Mouse (Mus musculus) kidney, embryonic 14.5 days (tissue): Measurements from ENCODE around the gene Fer1l4. TPM values are rescaled to one million over a fixed set of nuclear protein-coding genes. Genes with fewer than 3 reads are reported as not detected.

Experiments used
- ATAC-seq: fragments of 200-750 bp; cut with Nextera tagmentation; 2 replicates; pipeline ENCODE4 v1.8.0; 2017; ENCODE audit warnings: moderate number of reproducible peaks, mild to moderate bottlenecking, moderate TSS enrichment, moderate library complexity; ENCODE audit not compliant: low FRiP score, low TSS enrichment
- H3K27ac ChIP-seq: fragments of 300-500 bp; sonication (generic); 2 replicates; pipeline ENCODE4 v1.5.1; 2014; ENCODE audit warnings: low read depth, mild to moderate bottlenecking, low read length, moderate library complexity, mixed read lengths
- H3K27me3 ChIP-seq: fragments of 300-500 bp; sonication (generic); 2 replicates; pipeline ENCODE4 v1.6.1; 2014; ENCODE audit warnings: mild to moderate bottlenecking, low read length; ENCODE audit not compliant: control insufficient read depth, insufficient read depth
- H3K36me3 ChIP-seq: fragments of 300-500 bp; sonication (generic); 2 replicates; pipeline ENCODE4 v1.6.1; 2014; ENCODE audit warnings: low read length, mixed read lengths; ENCODE audit not compliant: control insufficient read depth, insufficient read depth
- H3K4me1 ChIP-seq: fragments of 300-500 bp; sonication (generic); 2 replicates; pipeline ENCODE4 v1.6.1; 2014; ENCODE audit warnings: low read length, mixed read lengths; ENCODE audit not compliant: control insufficient read depth, insufficient read depth
- H3K4me2 ChIP-seq: fragments of 300-500 bp; sonication (generic); replicated peaks from 2 replicates; pipeline ENCODE4 v1.6.1; 2014; ENCODE audit warnings: low read depth, mild to moderate bottlenecking, low read length
- H3K4me3 ChIP-seq: fragments of 300-500 bp; sonication (generic); 2 replicates; pipeline ENCODE4 v1.5.1; 2014; ENCODE audit warnings: mild to moderate bottlenecking, low read length
- H3K9ac ChIP-seq: fragments of 300-500 bp; sonication (generic); 2 replicates; pipeline ENCODE4 v1.6.1; 2014; ENCODE audit warnings: low read depth, mild to moderate bottlenecking, low read length, moderate library complexity
- H3K9me3 ChIP-seq: fragments of 300-500 bp; sonication (generic); 2 replicates; pipeline ENCODE4 v1.6.1; 2016; ENCODE audit warnings: low read length; ENCODE audit not compliant: control insufficient read depth
- WGBS: fragments of 180-500 bp; shearing (Covaris S2); extraction: QIAGEN DNeasy Blood & Tissue Kit; methylation state at CpG from one replicate; pipeline ENCODE4 v1.1.7; 2014; 5-methylcytosine and 5-hydroxymethylcytosine counted together
- polyA plus RNA-seq: library from polyadenylated mRNA; unstranded; fragments of >200 nt; fragmentation: Nextera tagmentation; extraction: Ambion mirVana; gene quantifications from 2 replicates; pipeline ENCODE4 v1.2.1, GENCODE M21; 2014

Fer1l4 gene
- polyA plus RNA-seq: 0.16 and 0.17 TPM in 2 replicates

DNA sequence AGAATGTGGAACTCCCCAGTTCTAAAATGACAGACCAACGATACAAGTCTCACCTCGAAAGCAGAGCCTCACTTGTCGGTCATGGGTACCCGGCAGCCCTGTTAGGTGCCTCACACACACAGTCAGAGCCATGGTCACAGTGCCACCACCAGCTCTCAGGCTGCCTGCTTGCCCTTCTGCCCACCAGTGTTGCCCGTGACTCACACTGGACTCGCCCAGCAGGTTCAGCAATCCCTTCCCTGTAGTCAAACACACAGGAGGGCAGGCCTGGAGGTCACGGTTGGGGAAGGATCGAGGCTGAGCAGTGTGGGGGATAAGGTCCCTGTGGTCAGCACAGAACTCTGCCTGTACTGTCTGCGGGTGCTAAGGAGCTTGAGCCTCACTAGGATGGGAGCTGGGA is at the start of gene Fer1l4:
Gene Fer1l4, minus strand, starts transcription at position 132 of the 400 bp plus-strand sequence.
- no peaks in the 10 kb centered on the region for H3K27me3 ChIP-seq
- no peak within 1 kb of the TSS for H3K27ac ChIP-seq
- H3K4me3 ChIP-seq: no peak within 1 kb of the TSS
- H3K9me3 ChIP-seq: no peaks in the 10 kb centered on the region
- no peak within 1 kb of the TSS for H3K4me2 ChIP-seq
- no peak within 1 kb of the TSS for H3K9ac ChIP-seq
- no peak for ATAC-seq
- WGBS: 76% methylated on average over 9 of the region's 9 CpGs
- H3K36me3 ChIP-seq: no peaks in the 10 kb centered on the region
- H3K4me1 ChIP-seq: no peaks in the 10 kb centered on the region

GRCm38 (mm10) chr2:156091926-156092325 is 39.2 kb upstream of the Fer1l4 start:
- Histone ChIP-seq H3K27me3 (no peaks in the 10 kb centered on the region), H3K9ac (no peak overlapping the region), H3K4me3 (no peak overlapping the region), H3K4me2 (no peak overlapping the region), H3K4me1 (no peaks in the 10 kb centered on the region), H3K9me3 (no peaks in the 10 kb centered on the region), H3K36me3 (peaks cover 42% of the 10 kb centered on the region), H3K27ac (no peak overlapping the region)
- WGBS: 84% methylated on average over 5 of the region's 5 CpGs
- no peak for ATAC-seq

GRCm38 (mm10) chr2:156089799-156090198 is 37.1 kb upstream of the Fer1l4 start:
- 86% methylated on average over 1 of the region's 1 CpGs for WGBS
- Histone ChIP-seq H3K9ac (no peak overlapping the region), H3K27me3 (no peaks in the 10 kb centered on the region), H3K4me3 (no peak overlapping the region), H3K9me3 (no peaks in the 10 kb centered on the region), H3K4me1 (no peaks in the 10 kb centered on the region), H3K4me2 (no peak overlapping the region), H3K27ac (no peak overlapping the region), H3K36me3 (peaks cover 21% of the 10 kb centered on the region; the same call in 1 of the 2 replicates)
- no peak for ATAC-seq

DNA sequence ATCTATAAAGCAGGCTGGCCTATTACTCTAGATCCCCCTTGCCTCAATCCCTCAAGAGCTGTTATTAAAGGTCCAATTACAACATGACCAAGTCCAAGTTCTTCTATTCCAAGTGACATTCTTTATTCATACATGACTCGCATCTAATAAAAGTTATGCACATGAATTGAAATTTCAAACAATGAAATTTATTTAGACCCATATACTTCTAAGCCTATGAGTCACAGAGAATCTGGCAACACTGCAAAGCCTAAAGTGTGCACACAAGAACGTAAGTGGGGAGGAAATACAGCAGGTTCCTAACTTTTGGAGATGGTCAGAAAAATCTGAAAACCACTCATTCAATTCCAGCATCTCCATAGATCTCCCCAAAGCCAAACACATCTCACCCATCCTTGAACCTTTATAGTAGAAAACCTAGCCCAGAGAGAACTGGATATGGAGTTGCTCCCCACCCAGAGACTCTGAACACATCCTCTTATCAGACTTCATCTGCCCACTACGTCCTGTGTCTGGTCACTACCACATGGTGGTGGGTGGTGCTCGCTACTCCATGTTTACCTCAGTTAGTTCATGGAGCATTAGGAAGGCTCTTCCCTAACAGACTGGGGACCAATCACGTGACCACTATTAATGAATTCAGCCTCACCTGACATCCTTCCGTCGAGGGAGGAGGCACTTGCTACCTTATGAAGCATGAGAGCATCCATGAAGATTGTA is 34.8 kb upstream of the Fer1l4 start:
- WGBS: 86% methylated on average over 7 of the region's 7 CpGs

GRCm38 (mm10) chr2:156084541-156084940 is 31.8 kb upstream of the Fer1l4 start:
- no peak for ATAC-seq
- WGBS: 90% methylated on average over 3 of the region's 3 CpGs
- H3K4me1 ChIP-seq: no peaks in the 10 kb centered on the region
- H3K27ac ChIP-seq: no peak overlapping the region
- no peak overlapping the region for H3K9ac ChIP-seq
- no peaks in the 10 kb centered on the region for H3K27me3 ChIP-seq
- no peaks in the 10 kb centered on the region for H3K9me3 ChIP-seq
- H3K4me2 ChIP-seq: no peak overlapping the region
- H3K4me3 ChIP-seq: no peak overlapping the region
- peaks cover 3% of the 10 kb centered on the region; the same call in 1 of the 2 replicates for H3K36me3 ChIP-seq

More for the DNA sequence above, 34.8 kb upstream of the Fer1l4 start:
- Histone ChIP-seq H3K36me3 (peaks cover 12% of the 10 kb centered on the region; the same call in 1 of the 2 replicates), H3K27ac (no peak overlapping the region), H3K9ac (no peak overlapping the region), H3K4me3 (no peak overlapping the region), H3K4me2 (no peak overlapping the region), H3K27me3 (no peaks in the 10 kb centered on the region), H3K4me1 (no peaks in the 10 kb centered on the region), H3K9me3 (no peaks in the 10 kb centered on the region)
- ATAC-seq: no peak

DNA sequence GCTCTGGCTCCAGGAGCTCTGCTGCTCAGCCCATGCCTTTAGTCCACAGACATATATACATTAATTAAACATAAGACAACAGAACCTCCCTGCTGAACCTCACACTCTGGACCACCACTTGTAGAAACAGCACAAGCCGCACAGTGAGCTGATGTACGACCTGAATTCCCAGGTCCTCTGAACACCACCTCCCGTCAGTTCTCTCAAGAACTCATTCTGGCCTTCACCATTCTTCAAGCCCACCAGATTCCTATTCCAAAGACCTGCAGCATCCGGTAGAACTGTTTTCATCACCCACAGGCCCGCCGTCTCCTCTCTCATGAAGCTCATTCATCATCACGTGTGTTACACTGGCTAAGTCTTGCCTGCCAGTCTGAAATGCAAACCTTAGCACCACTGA is 27.6 kb upstream of the Fer1l4 start:
- Histone ChIP-seq H3K9me3 (no peaks in the 10 kb centered on the region), H3K4me3 (no peak overlapping the region), H3K9ac (no peak overlapping the region), H3K4me1 (no peaks in the 10 kb centered on the region), H3K36me3 (peaks cover 40% of the 10 kb centered on the region), H3K27me3 (no peaks in the 10 kb centered on the region), H3K27ac (no peak overlapping the region), H3K4me2 (no peak overlapping the region)
- no peak for ATAC-seq
- 78% methylated on average over 7 of the region's 7 CpGs for WGBS

GRCm38 (mm10) chr2:156079674-156080073 is 26.9 kb upstream of the Fer1l4 start:
- H3K4me2 ChIP-seq: no peak overlapping the region
- ATAC-seq: peak; percentile 20; the same call in 1 of the 2 replicates
- H3K4me3 ChIP-seq: no peak overlapping the region
- no peaks in the 10 kb centered on the region for H3K27me3 ChIP-seq
- WGBS: 41% methylated on average over 4 of the region's 4 CpGs
- no peak overlapping the region for H3K9ac ChIP-seq
- H3K36me3 ChIP-seq: peaks cover 47% of the 10 kb centered on the region
- no peaks in the 10 kb centered on the region for H3K9me3 ChIP-seq
- H3K4me1 ChIP-seq: no peaks in the 10 kb centered on the region
- H3K27ac ChIP-seq: no peak overlapping the region

DNA sequence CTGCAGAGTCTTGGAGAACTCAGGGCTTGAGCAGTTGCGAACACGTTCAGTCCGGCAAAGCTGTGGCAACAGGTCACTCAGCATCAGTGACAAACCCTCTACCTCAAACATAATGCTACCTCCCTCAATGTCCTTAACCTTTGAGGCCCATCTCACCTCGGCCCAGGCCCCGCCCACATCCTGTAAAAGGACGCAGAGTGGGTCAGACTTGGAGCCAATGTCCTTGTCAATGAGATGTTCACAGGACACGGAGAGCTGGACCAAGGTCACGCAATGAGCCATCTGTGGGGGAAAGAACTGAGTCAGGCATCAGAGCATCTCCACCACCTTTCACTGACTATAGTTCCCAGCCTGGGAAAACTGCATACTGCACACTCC is 26.4 kb upstream of the Fer1l4 start:
- WGBS: 82% methylated on average over 8 of the region's 8 CpGs
- peaks cover 52% of the 10 kb centered on the region for H3K36me3 ChIP-seq

GRCm38 (mm10) chr2:156078421-156079182 is 25.9 kb upstream of the Fer1l4 start:
- ATAC-seq: no peak
- WGBS: 92% methylated on average over 16 of the region's 16 CpGs
- H3K9me3 ChIP-seq: no peaks in the 10 kb centered on the region
- H3K36me3 ChIP-seq: peaks cover 58% of the 10 kb centered on the region
- no peak overlapping the region for H3K4me2 ChIP-seq
- no peaks in the 10 kb centered on the region for H3K4me1 ChIP-seq
- H3K4me3 ChIP-seq: no peak overlapping the region
- H3K27ac ChIP-seq: no peak overlapping the region
- H3K9ac ChIP-seq: no peak overlapping the region
- H3K27me3 ChIP-seq: no peaks in the 10 kb centered on the region

More for the DNA sequence above, 26.4 kb upstream of the Fer1l4 start:
- H3K27ac ChIP-seq: no peak overlapping the region
- no peak overlapping the region for H3K4me3 ChIP-seq
- H3K9me3 ChIP-seq: no peaks in the 10 kb centered on the region
- no peaks in the 10 kb centered on the region for H3K4me1 ChIP-seq
- H3K9ac ChIP-seq: no peak overlapping the region
- no peak overlapping the region for H3K4me2 ChIP-seq
- ATAC-seq: peak; percentile 20; the same call in 1 of the 2 replicates
- H3K27me3 ChIP-seq: no peaks in the 10 kb centered on the region
